Comparison of ENCODE assay signal across 15 mouse cellular contexts in the genomic region with DNA sequence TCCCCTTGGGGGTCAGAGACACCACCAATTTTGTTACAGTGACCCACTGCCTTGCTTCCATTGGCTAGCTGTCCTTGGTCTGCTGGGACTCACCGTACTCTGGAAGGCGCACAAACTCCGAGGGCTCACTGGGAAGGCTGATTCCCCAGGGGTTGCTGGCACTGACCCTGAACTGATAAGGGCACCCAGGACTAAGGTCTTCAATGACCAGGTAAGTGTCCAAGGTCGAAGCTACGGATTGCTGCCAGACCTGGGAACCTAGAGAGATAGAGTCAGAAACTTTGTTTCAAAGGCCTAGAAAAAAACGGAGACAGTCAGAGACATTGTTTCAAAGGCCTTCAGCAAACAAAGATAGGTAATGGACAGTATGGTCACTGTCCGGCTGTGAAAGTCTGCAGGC. TPM values are rescaled to one million over a fixed set of nuclear protein-coding genes. Genes with fewer than 3 reads are reported as not detected.
DNase-seq lines count a peak whose midpoint lies in the region.
"Had no signal": no experiment of that assay in that cellular context is flagged by ENCODE, and none has a peak within 500 bp of the region (broad histone marks: within the 10 kb centered on the region; RNA-seq: fewer than 3 reads in every experiment).

No protein-coding gene starts in this region.

- DNase-seq in heart, adult 11 months, result peak; percentile 87
- no peak for DNase-seq in heart, adult 9 months (ENCODE audit: low spot score in 2 of 2)
- DNase-seq in urinary bladder, adult 2 months (ENCODE audit: low spot score), result peak; percentile 13
- no peak for DNase-seq in urinary bladder, postnatal 25 days (ENCODE audit: low spot score)
- DNase-seq in testis, postnatal 14 days (ENCODE audit: low spot score), result peak; percentile 74
- no peak for DNase-seq in B cell, adult 2 months
- DNase-seq: adrenal gland, adult 2 months; adrenal gland, postnatal 10 days; adrenal gland, postnatal 36 days; cerebellum, adult 11-12 months; cerebellum, adult 2 months; cerebellum, adult 9-10 months; cerebellum, postnatal 10 days; cerebellum, postnatal 25 days; forebrain, postnatal 0 days had no signal

RNA-seq across cellular contexts. Expression of a gene that starts 20.2 kb away (rescaled TPM):
- polyA plus RNA-seq in urinary bladder, adult 2 months (2012; rRNA removed), result 10.7 and 10.9 TPM in 2 replicates

Comparison
In these comparisons a context has a peak if more than half of its experiments do, and no peak if none do; other contexts are left out.
1. DNase-seq: peak in heart, adult 11 months (single experiment), urinary bladder, adult 2 months (single experiment) and testis, postnatal 14 days (single experiment); none in heart, adult 9 months (0 of 2), urinary bladder, postnatal 25 days (single experiment) and B cell, adult 2 months (0 of 2).